Mouse (Mus musculus): ENCODE measurements around the gene Gfm1.
A peak's percentile ranks its signal among the peaks of the same experiment; 100 is the strongest.

The Gfm1 gene

DNA sequence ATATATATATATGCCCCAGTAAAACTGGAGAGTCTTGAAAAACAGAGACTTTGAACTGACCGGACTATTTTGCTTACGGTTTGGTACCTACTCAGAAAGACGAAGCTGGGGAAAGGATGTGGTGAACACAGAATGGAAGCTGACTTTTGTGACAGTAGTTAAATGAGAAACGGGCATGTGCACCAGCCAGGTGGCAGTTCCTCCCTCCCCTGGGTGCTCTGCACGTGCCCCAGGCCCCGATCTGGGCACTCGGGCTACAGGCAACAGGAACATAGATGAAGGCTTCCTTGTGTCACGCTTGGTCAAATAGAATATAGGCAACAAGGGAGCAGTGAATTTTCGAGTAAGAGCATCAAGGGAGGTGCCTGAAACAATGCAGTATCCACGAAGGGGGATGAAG is 66.4 kb downstream of the Gfm1 start:
- DNase-seq (ENCODE audit: low read depth, low spot score) = no peak

DNA sequence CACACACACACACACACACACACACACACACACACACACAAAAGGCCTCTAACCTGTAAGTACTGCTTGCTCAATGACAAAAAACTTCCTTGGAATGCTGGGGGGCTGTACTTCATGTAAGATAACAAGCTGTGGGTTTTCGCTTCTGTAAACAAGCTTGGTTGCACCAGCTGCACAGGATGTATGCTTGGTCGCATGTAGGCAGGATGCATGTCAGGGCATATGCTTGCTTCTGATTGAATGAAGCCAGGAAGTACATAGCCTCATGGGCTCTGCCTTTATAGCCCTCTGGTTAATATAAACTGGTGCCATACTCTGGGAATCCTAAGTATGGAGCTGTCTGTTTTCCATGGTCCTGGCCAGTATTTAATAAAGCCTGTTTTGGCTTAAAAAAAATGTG is 68.1 kb downstream of the Gfm1 start:
- no peak for DNase-seq (ENCODE audit: low read depth, low spot score)

DNA sequence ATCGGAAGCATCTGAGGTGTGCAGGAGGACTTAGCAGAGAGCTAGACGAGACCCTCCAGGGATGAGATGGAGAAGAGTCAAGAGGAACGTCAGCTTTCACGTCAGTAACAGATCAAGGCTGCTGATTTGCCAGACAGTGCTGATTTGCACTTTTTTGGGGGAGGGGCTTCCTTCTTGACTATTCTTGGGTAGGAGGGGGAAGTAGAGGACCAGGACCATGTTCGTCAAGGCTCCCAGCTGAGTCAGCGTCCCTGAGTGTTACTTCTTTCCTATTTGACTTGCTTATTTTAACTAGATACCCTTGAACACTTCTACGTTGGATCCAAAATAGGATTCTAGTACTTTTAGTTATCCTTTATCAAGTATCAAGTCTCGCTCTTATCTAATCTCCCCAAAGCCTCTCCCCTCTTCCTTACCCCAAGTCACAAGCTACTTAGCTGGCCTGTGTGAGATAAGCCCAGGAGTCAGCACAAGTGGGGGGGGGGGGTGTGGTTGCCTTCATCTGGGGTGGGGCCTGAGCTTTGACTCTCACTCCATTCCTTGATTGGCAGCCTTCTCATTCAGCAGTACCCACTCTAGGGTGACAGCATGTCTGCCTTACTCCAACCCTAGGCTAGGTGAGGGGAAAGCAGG is 69.0 kb downstream of the Gfm1 start:
- no peak for DNase-seq (ENCODE audit: low read depth, low spot score)

DNA sequence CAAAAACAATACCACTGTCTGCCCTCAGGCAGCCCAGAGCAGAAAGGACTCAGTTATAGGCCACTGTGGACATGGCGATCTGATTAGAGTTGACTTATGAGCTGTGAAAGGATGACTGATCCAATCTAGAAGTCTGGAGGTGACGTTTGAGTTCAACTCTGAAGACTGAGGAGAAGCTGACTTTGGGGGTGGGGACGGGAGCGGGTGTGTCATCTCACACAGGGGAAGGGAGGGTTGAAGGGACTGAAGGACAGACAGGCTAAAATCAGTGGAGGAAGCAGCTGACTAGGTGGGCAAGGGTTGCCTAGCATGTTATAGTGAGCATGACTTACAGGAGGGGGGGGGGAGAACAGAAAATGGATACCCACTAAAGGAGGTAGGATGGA is 69.5 kb downstream of the Gfm1 start:
- DNase-seq (ENCODE audit: low read depth, low spot score) = no peak

DNA sequence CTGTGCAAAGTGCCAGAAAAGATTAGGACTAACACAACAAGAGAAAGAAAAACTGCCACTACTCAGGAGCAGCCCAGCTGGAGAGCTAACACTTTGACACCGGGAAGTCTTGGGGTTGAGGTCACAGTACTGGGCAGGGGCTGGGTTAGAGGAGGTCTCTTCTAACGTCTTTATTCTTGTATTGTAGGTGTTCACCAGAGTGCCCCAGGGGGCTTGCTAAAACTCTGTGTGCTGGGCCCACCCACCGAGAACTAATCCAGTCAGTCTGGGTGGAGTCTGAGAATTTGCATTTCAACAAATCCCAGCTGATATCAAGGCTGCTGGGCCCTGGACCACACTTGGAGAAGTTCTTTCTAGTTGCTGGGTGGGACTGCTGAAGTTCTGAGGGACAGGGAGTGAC is 74.0 kb downstream of the Gfm1 start:
- peak; percentile 92 for DNase-seq (ENCODE audit: low read depth, low spot score)

DNA sequence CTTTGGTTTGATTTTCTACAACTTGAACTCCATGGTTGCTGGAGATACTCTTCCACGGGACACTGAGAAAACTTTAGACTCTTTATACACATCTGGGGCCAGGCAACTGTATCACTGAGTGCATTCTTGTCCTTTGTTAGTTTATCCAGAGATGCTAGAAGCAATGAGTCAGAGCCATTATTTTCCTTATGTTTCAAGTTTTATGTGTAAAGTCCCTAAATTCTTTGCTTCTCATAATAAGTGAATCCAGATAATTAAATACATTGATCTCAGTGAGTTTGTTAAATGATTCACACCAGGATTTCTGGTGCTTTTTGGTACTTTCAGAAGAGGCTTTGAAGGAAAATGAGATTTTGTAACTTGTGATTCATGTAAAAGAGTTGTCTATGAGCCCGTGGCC is 75.4 kb downstream of the Gfm1 start:
- no peak for DNase-seq (ENCODE audit: low read depth, low spot score)

DNA sequence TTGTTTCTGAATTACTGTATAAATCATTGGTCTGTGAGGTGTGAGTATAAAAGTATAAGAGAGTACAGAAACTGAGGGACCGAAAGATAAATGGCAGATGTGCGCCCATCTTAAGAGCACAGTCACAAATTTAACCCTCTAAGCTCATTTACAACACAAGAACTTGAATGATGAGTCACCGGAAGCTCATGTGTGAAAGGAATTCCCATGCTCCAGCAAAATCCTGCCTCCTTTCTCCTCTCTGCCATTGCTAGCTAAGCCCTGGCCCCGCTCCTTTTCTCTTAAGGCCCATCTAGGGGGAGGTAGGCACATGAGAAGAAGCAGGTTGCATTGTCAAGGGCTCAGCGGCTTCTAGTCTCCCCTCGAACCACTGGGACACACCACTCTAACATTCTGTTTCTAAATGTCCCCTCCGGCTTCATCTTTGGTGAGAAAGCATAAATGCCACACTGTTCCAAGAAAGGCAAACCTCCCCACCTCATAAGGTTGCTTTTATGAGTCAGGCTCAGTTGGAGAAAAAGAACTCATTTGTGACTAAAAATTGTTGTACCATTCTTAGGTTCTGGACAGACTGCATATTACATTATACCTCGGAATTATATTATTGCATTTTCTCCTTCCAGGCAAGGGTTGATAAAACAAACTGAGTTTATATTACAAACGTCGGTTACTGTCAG is 78.5 kb downstream of the Gfm1 start:
- no peak for DNase-seq (ENCODE audit: low read depth, low spot score)

DNA sequence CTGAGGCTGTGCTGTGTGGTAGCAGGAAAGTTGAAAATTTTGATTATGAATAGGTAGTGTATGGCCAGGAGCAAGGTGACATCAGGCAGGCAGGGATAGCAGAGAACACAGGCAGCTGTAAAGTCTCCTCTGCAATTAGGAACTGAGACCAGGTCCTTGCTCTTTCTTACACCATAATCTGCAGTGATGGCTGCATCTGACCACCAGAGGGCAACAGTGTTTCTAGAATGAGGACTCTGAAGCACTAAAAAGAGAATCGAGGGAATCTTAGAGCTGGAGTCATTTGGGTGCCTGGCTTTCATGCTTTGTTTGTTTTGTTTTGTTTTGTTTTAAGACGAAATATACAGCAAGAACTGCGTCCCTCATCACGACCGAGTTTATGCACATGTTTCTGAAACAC is 82.9 kb downstream of the Gfm1 start:
- DNase-seq (ENCODE audit: low read depth, low spot score) = peak; percentile 78

DNA sequence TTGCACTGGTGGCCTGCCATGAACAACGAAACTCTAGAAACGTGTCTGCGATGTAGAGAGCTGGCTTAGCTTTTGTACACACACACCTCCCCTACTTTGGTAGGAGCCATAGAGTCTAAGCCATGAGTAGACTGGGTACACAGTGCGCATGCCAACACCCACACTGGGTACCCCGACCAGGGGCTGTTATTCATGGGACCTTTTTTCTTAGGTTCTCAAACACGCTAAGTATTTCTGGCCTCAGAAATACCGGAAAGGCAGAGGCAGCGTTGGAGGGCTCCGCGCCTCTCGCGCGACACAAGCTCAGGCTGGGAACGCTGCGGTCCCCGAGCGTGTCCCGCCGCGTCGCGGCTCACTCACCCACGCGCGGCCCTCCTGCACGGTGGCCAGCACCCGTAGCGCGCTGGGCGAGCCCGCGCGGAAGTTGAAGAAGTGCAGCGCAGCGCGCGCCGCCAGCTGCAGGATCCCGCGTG is 84.9 kb downstream of the Gfm1 start:
- DNase-seq (ENCODE audit: low read depth, low spot score) = no peak

DNA sequence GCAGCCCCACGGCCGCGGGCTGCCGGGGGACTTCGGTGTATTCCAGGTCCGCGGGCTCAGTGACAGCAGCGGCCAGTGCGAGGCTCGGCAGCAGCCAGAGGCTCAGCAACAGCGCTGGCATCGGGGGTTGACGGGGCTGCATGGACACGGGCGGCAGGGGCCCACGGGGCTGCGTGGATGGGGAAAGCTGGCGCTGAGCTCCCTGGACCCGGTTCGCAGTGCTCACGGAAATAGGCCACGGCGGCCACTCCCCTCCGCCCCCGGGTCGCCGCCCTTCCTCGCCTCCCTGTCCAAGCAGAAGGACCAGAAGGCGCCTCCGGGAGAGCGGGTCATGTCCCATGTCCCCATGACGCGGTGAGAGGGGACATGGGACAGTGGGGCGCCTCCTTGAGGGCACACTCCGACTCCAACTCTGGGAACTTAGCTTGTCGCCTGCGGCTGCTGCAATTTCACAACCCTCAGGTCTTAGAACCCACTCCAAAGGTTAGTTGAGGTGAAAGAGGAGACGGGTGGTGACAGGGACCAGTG is 85.4 kb downstream of the Gfm1 start, which contains the start of gene Rarres1:
Gene Rarres1, minus strand, starts transcription at position 250 of the 528 bp plus-strand sequence.
- peak; percentile 20 for DNase-seq (ENCODE audit: low read depth, low spot score)

DNA sequence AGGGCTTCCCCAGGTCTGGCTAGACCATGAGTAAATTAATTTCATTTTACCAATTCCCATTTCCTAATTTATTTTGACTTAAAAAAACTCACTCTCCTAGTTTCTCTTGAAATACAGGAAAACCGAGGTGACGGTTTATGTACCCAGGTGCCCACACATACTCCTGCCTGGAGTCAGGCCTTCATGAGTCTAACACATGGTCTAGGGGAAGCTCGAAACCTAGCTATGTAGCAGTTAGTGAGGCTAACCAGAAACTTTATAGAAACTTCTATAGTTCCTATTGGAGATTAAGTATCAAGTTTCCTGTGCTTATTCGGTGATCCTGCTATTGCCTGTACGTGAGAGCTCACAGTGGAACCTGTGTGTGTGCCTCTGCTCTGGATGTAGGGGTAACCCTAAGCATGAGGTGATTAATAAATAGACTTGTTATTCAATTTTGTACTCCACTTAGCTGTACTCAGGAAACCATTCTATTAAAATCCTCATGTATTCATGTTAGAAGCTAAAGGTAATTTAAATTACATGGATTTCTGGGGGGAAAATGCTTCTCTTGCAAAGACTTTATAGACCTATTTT is 90.8 kb downstream of the Gfm1 start:
- no peak for DNase-seq (ENCODE audit: low read depth, low spot score)

DNA sequence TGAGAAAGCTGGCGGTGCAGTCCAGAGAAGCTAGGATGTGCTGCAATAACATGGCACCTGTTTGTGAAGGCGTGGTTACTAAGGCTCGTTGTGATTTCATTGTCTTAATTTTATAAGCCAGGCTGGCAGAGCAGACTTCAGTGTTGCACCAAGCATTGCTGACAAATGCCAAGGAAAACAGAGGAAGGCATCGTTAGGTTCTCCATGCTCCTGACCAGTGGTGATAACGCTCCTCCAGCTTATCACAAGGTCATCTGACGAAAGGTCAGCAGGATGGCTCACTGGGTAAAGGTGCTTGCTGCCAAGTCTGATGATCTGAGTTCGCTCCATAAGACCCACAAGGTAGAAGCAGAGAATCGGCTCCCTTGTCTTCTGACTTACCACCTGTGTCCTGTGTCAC is 92.8 kb downstream of the Gfm1 start:
- DNase-seq (ENCODE audit: low read depth, low spot score) = no peak

DNA sequence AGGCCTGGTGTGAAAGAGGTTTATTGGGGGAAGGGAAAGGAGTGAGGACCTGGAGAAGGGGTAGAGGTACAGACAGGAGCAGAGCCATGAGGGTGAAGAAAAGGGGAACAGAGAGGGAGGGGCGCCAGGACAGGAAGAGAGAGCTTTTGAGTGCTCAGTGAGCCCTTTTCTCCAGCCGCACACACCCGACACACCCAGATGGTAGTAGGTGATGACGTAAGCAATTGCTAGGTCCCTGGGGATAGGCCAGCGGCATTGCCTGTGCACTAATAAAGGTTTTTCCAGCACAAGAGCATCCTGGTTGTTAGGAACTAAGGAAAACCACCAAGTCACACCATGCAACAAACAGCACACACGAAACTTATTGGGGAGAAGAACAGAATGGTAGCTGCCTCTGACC is 94.9 kb downstream of the Gfm1 start:
- no peak for DNase-seq (ENCODE audit: low read depth, low spot score)
